Mouse (Mus musculus) kidney, embryonic 15.5 days (tissue): Measurements from ENCODE around the gene Afg1l. TPM values are rescaled to one million over a fixed set of nuclear protein-coding genes. Genes with fewer than 3 reads are reported as not detected.

Experiments
- ATAC-seq: fragments of 200-750 bp; cut with Nextera tagmentation; replicated peaks from 2 replicates; pipeline ENCODE4 v1.8.0; 2017; ENCODE audit warnings: moderate TSS enrichment; ENCODE audit not compliant: low FRiP score
- H3K27ac ChIP-seq: fragments of 300-500 bp; sonication (generic); 2 replicates; pipeline ENCODE4 v1.5.1; 2015; ENCODE audit warnings: mild to moderate bottlenecking, inconsistent platforms
- H3K27me3 ChIP-seq: fragments of 300-500 bp; sonication (generic); 2 replicates; pipeline ENCODE4 v1.6.1; 2015; ENCODE audit warnings: inconsistent platforms
- H3K36me3 ChIP-seq: fragments of 300-500 bp; sonication (generic); 2 replicates; pipeline ENCODE4 v1.6.1; 2015; ENCODE audit warnings: inconsistent platforms
- H3K4me1 ChIP-seq: fragments of 300-500 bp; sonication (generic); 2 replicates; pipeline ENCODE4 v1.6.1; 2015; ENCODE audit warnings: inconsistent platforms
- H3K4me2 ChIP-seq: fragments of 300-500 bp; sonication (generic); 2 replicates; pipeline ENCODE4 v1.6.1; 2015; ENCODE audit warnings: moderate library complexity, mild to moderate bottlenecking, inconsistent platforms
- H3K4me3 ChIP-seq: fragments of 300-500 bp; sonication (generic); replicated peaks from 2 replicates; pipeline ENCODE4 v1.5.1; 2015; ENCODE audit warnings: mild to moderate bottlenecking, inconsistent platforms
- H3K9ac ChIP-seq: fragments of 300-500 bp; sonication (generic); 2 replicates; pipeline ENCODE4 v1.6.1; 2015; ENCODE audit warnings: mild to moderate bottlenecking, inconsistent platforms
- H3K9me3 ChIP-seq: fragments of 300-500 bp; sonication (generic); replicated peaks from 2 replicates; pipeline ENCODE4 v1.6.1; 2016; ENCODE audit warnings: inconsistent platforms
- WGBS: fragments of 180-500 bp; shearing (Covaris S2); methylation state at CpG from one replicate; pipeline ENCODE4 v1.1.7; 2015; ENCODE audit warnings: mixed read lengths; 5-methylcytosine and 5-hydroxymethylcytosine counted together
- polyA plus RNA-seq: library from polyadenylated mRNA; unstranded; fragments of >200 nt; fragmentation: Nextera tagmentation; extraction: Ambion mirVana; gene quantifications from 2 replicates; pipeline ENCODE4 v1.2.1, GENCODE M21; 2015

The Afg1l gene
- polyA plus RNA-seq, 1 experiment from 2014 or later, result 7.0 TPM

- peaks cover 5% of the 10 kb centered on the region for H3K4me1 ChIP-seq
- ATAC-seq, result no peak
- H3K36me3 ChIP-seq, result no peaks in the 10 kb centered on the region
- WGBS, result 68% methylated on average over 4 of the region's 4 CpGs
- no peak overlapping the region for H3K4me3 ChIP-seq
- H3K4me2 ChIP-seq, result no peak overlapping the region
- H3K9me3 ChIP-seq, result peaks cover 7% of the 10 kb centered on the region; the same call in 1 of the 2 replicates
- H3K27me3 ChIP-seq, result no peaks in the 10 kb centered on the region
- H3K27ac ChIP-seq, result no peak overlapping the region
- H3K9ac ChIP-seq, result no peak overlapping the region
Measured at GRCm38 (mm10) chr10:42300805-42301204, 177.6 kb downstream of the Afg1l start.

DNA sequence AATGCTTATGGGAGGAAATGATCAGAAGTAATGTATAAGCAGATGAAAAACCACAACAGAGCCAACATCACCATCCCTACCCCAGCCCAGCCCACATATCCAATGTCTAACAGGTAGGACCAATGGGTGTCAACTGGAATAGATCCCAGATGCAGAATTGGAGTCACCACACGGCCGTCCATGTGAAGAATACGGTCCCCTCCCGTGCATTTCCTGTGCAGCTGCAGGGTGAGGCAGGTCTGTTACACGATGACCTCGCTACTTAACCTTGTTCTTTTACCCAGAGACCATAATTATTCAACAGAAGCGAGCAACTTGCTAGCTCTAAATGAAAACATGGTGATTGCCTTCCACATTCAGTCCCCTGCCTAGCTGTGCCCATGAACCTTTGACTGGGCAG is 178.4 kb downstream of the Afg1l start:
- ATAC-seq, result no peak
- 18% methylated on average over 7 of the region's 7 CpGs for WGBS
- H3K9ac ChIP-seq, result no peak overlapping the region

DNA sequence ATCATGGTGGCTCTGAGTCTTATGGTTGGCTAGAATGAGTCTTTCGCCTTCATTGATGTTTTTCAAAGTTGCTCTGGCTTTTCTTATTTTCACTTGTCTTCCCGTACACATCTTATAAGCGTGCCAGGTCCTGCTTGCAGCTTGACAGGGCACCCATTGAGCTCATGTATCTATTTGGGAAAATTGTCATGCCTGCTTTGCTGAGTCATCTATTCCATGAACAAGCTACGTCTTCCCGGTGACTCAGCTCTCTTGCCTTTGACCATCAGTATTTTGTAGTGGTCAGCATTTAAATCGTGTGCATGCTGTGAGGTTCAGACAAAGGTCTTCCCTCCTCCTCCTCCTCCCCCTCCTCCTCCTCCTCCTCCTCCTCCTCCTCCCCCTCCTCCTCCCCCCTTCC is 178.9 kb downstream of the Afg1l start:
- Histone ChIP-seq H3K27me3 (no peaks in the 10 kb centered on the region), H3K4me1 (peaks cover 5% of the 10 kb centered on the region), H3K9ac (no peak overlapping the region), H3K9me3 (peaks cover 7% of the 10 kb centered on the region; the same call in 1 of the 2 replicates), H3K27ac (no peak overlapping the region), H3K4me3 (no peak overlapping the region), H3K36me3 (no peaks in the 10 kb centered on the region), H3K4me2 (no peak overlapping the region)
- no peak for ATAC-seq
- 69% methylated on average over 6 of the region's 6 CpGs for WGBS

More for the DNA sequence above, 178.4 kb downstream of the Afg1l start:
- H3K9me3 ChIP-seq, result peaks cover 7% of the 10 kb centered on the region; the same call in 1 of the 2 replicates
- no peaks in the 10 kb centered on the region for H3K36me3 ChIP-seq
- no peak overlapping the region for H3K4me2 ChIP-seq
- peaks cover 5% of the 10 kb centered on the region for H3K4me1 ChIP-seq
- H3K27me3 ChIP-seq, result no peaks in the 10 kb centered on the region
- H3K4me3 ChIP-seq, result no peak overlapping the region
- no peak overlapping the region for H3K27ac ChIP-seq

GRCm38 (mm10) chr10:42297954-42298353 is 180.4 kb downstream of the Afg1l start:
- H3K4me2 ChIP-seq, result no peak overlapping the region
- no peak overlapping the region for H3K27ac ChIP-seq
- 89% methylated on average over 1 of the region's 1 CpGs for WGBS
- peaks cover 5% of the 10 kb centered on the region for H3K4me1 ChIP-seq
- H3K36me3 ChIP-seq, result no peaks in the 10 kb centered on the region
- peaks cover 7% of the 10 kb centered on the region; the same call in 1 of the 2 replicates for H3K9me3 ChIP-seq
- no peak overlapping the region for H3K9ac ChIP-seq
- ATAC-seq, result no peak
- H3K4me3 ChIP-seq, result no peak overlapping the region
- no peaks in the 10 kb centered on the region for H3K27me3 ChIP-seq

DNA sequence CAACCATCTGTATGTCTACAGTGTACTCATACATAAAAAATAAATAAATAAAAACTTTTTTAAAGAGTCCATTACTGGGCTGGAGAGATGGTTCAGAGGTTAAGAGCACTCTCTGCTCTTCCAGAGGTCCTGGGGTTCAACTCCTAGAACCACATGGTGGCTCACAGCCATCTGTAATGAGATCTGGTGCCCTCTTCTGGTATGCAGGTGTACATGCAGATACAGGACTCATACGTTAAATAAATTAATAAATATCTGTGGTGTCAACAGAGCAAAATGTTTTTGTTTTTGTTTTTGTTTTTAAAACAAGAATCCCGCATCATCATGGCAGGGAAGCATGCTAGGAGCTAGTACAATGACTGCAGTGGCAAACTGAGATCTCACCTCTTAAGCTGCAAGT is 181.3 kb downstream of the Afg1l start:
- Histone ChIP-seq H3K36me3 (no peaks in the 10 kb centered on the region), H3K4me1 (peaks cover 5% of the 10 kb centered on the region), H3K4me2 (no peak overlapping the region), H3K9me3 (peaks cover 7% of the 10 kb centered on the region; the same call in 1 of the 2 replicates), H3K9ac (no peak overlapping the region), H3K4me3 (no peak overlapping the region), H3K27me3 (no peaks in the 10 kb centered on the region), H3K27ac (no peak overlapping the region)
- no peak for ATAC-seq
- WGBS, result 89% methylated on average over 2 of the region's 2 CpGs

DNA sequence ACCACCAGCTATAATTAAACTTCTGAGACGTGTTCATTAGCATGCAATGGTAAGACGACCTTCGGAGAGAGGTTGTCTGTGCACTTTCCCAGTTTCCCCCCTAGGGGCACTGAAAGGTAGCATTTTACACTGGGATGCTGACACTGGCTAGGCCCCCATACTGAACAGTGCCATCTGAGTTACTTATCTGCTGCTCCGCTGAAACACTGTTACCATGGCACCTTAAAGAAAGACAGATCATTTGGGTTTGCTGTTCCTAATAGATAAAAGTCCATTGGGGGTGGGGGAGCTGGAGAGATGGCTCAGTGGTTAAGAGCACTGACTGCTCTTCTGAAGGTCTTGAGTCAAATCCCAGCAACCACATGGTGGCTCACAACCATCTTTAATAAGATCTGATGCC is 181.8 kb downstream of the Afg1l start:
- WGBS, result 58% methylated on average over 4 of the region's 4 CpGs
- no peak for ATAC-seq

GRCm38 (mm10) chr10:42295028-42295427 is 183.3 kb downstream of the Afg1l start:
- H3K4me3 ChIP-seq, result no peak overlapping the region
- no peak overlapping the region for H3K4me2 ChIP-seq
- no peaks in the 10 kb centered on the region for H3K27me3 ChIP-seq
- WGBS, result 0% methylated on average over 1 of the region's 1 CpGs
- H3K36me3 ChIP-seq, result no peaks in the 10 kb centered on the region
- no peak overlapping the region for H3K9ac ChIP-seq
- ATAC-seq, result no peak
- H3K27ac ChIP-seq, result no peak overlapping the region
- H3K4me1 ChIP-seq, result peaks cover 2% of the 10 kb centered on the region
- H3K9me3 ChIP-seq, result peaks cover 7% of the 10 kb centered on the region; the same call in 1 of the 2 replicates

More for the DNA sequence above, 181.8 kb downstream of the Afg1l start:
- Histone ChIP-seq H3K9ac (no peak overlapping the region), H3K4me1 (peaks cover 5% of the 10 kb centered on the region), H3K27ac (no peak overlapping the region), H3K9me3 (peaks cover 7% of the 10 kb centered on the region; the same call in 1 of the 2 replicates), H3K4me3 (no peak overlapping the region), H3K27me3 (no peaks in the 10 kb centered on the region), H3K36me3 (no peaks in the 10 kb centered on the region), H3K4me2 (no peak overlapping the region)

DNA sequence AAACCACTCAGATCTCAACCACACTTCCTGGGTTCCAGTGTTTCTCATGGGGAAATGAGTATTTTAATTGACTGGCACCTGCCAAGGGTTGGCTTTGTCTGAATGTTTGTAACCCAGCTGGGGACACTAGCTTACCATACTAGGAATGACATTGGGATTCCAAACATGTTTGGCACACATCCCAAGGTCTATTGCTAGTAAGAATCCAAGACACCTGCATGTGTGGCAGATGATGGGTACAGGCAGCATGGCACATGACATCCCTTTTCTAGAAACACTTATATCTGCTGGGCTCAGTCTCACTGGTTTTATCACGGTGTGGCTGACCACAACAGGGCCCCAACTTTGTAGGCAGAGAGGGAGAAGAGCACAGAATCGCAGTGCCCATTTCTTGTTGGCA is 184.0 kb downstream of the Afg1l start:
- H3K9me3 ChIP-seq, result peaks cover 7% of the 10 kb centered on the region; the same call in 1 of the 2 replicates
- no peak for ATAC-seq
- no peak overlapping the region for H3K4me2 ChIP-seq
- H3K27ac ChIP-seq, result no peak overlapping the region
- WGBS, result 69% methylated on average over 2 of the region's 2 CpGs
- H3K36me3 ChIP-seq, result no peaks in the 10 kb centered on the region
- H3K27me3 ChIP-seq, result no peaks in the 10 kb centered on the region
- H3K9ac ChIP-seq, result no peak overlapping the region
- no peaks in the 10 kb centered on the region for H3K4me1 ChIP-seq
- no peak overlapping the region for H3K4me3 ChIP-seq

- no peaks in the 10 kb centered on the region for H3K36me3 ChIP-seq
- H3K4me3 ChIP-seq, result no peak overlapping the region
- 38% methylated on average over 4 of the region's 4 CpGs for WGBS
- H3K4me2 ChIP-seq, result no peak overlapping the region
- H3K9me3 ChIP-seq, result peaks cover 7% of the 10 kb centered on the region; the same call in 1 of the 2 replicates
- H3K4me1 ChIP-seq, result no peaks in the 10 kb centered on the region
- no peak overlapping the region for H3K9ac ChIP-seq
- no peak overlapping the region for H3K27ac ChIP-seq
- no peaks in the 10 kb centered on the region for H3K27me3 ChIP-seq
- ATAC-seq, result no peak
Measured at GRCm38 (mm10) chr10:42293877-42294276, 184.5 kb downstream of the Afg1l start.

- H3K4me2 ChIP-seq, result no peak overlapping the region
- ATAC-seq, result no peak
- 0 out of 2 replicates have a peak, but pooled peaks cover 2% of the 10 kb centered on the region for H3K9me3 ChIP-seq
- H3K4me1 ChIP-seq, result no peaks in the 10 kb centered on the region
- no peaks in the 10 kb centered on the region for H3K36me3 ChIP-seq
- no peaks in the 10 kb centered on the region for H3K27me3 ChIP-seq
- no peak overlapping the region for H3K9ac ChIP-seq
- 70% methylated on average over 5 of the region's 5 CpGs for WGBS
- H3K4me3 ChIP-seq, result no peak overlapping the region
- no peak overlapping the region for H3K27ac ChIP-seq
Measured at GRCm38 (mm10) chr10:42291360-42291759, 187.0 kb downstream of the Afg1l start.

DNA sequence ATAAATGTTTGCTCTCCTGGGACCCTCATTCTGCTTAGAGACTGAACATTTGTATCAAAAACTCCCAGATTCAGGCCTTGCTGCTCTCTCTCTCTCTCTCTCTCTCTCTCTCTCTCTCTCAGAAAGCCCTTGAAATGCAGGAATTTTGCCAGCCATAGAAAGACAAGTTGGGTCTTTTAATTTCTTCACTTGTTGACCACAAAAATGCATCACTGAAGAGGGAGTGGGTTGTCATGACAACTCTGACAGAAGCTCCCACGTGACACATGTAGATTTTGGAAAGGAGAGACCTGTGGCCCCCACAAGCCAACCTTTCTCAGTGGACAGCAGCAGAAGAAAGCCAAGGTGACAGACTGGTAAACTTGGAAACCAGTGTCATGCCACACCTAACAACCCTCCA is 190.7 kb downstream of the Afg1l start:
- Histone ChIP-seq H3K27ac (no peak overlapping the region), H3K4me3 (no peak overlapping the region), H3K36me3 (no peaks in the 10 kb centered on the region), H3K9ac (no peak overlapping the region), H3K9me3 (peaks cover 14% of the 10 kb centered on the region), H3K4me2 (no peak overlapping the region), H3K27me3 (no peaks in the 10 kb centered on the region), H3K4me1 (no peaks in the 10 kb centered on the region)
- 50% methylated on average over 1 of the region's 1 CpGs for WGBS
- ATAC-seq, result no peak

- H3K4me3 ChIP-seq, result peak overlapping the region; percentile 83
- WGBS, result under 1% methylated on average over 38 of the region's 38 CpGs
- H3K4me2 ChIP-seq, result peak overlapping the region; percentile 93
- no peaks in the 10 kb centered on the region for H3K9me3 ChIP-seq
- peaks cover 26% of the 10 kb centered on the region for H3K4me1 ChIP-seq
- no peak for ATAC-seq
- peak overlapping the region; percentile 60 for H3K9ac ChIP-seq
- H3K27me3 ChIP-seq, result no peaks in the 10 kb centered on the region
- peaks cover 1% of the 10 kb centered on the region; the same call in 1 of the 2 replicates for H3K36me3 ChIP-seq
- H3K27ac ChIP-seq, result peak overlapping the region; percentile 98
Measured at GRCm38 (mm10) chr10:42278307-42278850, 200.0 kb downstream of the Afg1l start.
